ENCODE assay signal across 16 mouse cellular contexts in genomic region chr16:34066376-34066775, GRCm38 (mm10).
A peak's percentile ranks its signal among the peaks of the same experiment; 100 is the strongest.
DNase-seq lines count a peak whose midpoint lies in the region; ATAC-seq lines count a peak whose summit lies in the region.
"Had no signal": no experiment of that assay in that cellular context is flagged by ENCODE, and none has a peak within 500 bp of the region (broad histone marks: within the 10 kb centered on the region; RNA-seq: fewer than 3 reads in every experiment).

No protein-coding gene starts in this region.

- H3K4me2 ChIP-seq in heart, embryonic 11.5 days, result no peak overlapping the region
- no peak overlapping the region for H3K4me2 ChIP-seq in heart, embryonic 15.5 days
- H3K4me2 ChIP-seq: embryonic facial prominence, embryonic 13.5 days; forebrain, embryonic 12.5 days; hindbrain, embryonic 15.5 days had no signal

- H3K9ac ChIP-seq in heart, embryonic 11.5 days (ENCODE audit: low read depth, low read length), result no peak overlapping the region; the same call in 1 of the 2 replicates
- no peak overlapping the region for H3K9ac ChIP-seq in heart, embryonic 15.5 days
- H3K9ac ChIP-seq: embryonic facial prominence, embryonic 13.5 days; forebrain, embryonic 12.5 days; hindbrain, embryonic 15.5 days had no signal

- no peak for DNase-seq in heart, postnatal 14 days
- DNase-seq in heart, postnatal 25 days (ENCODE audit: low spot score), result no peak
- DNase-seq: adrenal gland, adult 2 months; adrenal gland, postnatal 25 days; cerebellum, adult 18-20 months; cerebellum, adult 9-11 months; cerebellum, postnatal 36 days had no signal

- H3K27me3 ChIP-seq in heart, embryonic 11.5 days (ENCODE audit: control insufficient read depth, insufficient read depth, low read length), result no peaks in the 10 kb centered on the region
- H3K27me3 ChIP-seq in heart, embryonic 15.5 days, result no peaks in the 10 kb centered on the region
- no peaks in the 10 kb centered on the region for H3K27me3 ChIP-seq in megakaryocyte, embryonic 14.5 days (replicated peaks)
- H3K27me3 ChIP-seq: embryonic facial prominence, embryonic 13.5 days; forebrain, embryonic 12.5 days; hindbrain, embryonic 15.5 days had no signal

- 46% methylated on average over 4 of the region's 4 CpGs for WGBS in heart, embryonic 11.5 days (ENCODE audit: insufficient replicate concordance)
- 41% methylated on average over 4 of the region's 4 CpGs for WGBS in heart, embryonic 15.5 days

- ATAC-seq in heart, embryonic 11.5 days (replicated peaks; ENCODE audit: insufficient number of reproducible peaks, low FRiP score, low TSS enrichment), result no peak
- ATAC-seq in heart, embryonic 15.5 days (replicated peaks; ENCODE audit: insufficient number of reproducible peaks, insufficient read depth, low FRiP score, low read depth), result peak; percentile 37; the same call in 1 of the 2 replicates
- ATAC-seq in megakaryocyte, adult 5-6 weeks (ENCODE audit: poor library complexity, severe bottlenecking), result no peak
- ATAC-seq: forebrain, embryonic 16.5 days; intestine, embryonic 16.5 days had no signal

- no peaks in the 10 kb centered on the region for H3K36me3 ChIP-seq in heart, embryonic 11.5 days (ENCODE audit: control insufficient read depth, insufficient read depth, low read length)
- peaks cover 5% of the 10 kb centered on the region; the same call in 1 of the 2 replicates for H3K36me3 ChIP-seq in heart, embryonic 15.5 days
- peaks cover 85% of the 10 kb centered on the region for H3K36me3 ChIP-seq in megakaryocyte, embryonic 14.5 days (replicated peaks; ENCODE audit: low read length)
- H3K36me3 ChIP-seq: forebrain, embryonic 12.5 days; hindbrain, embryonic 15.5 days had no signal

- H3K9me3 ChIP-seq in heart, embryonic 11.5 days (replicated peaks; ENCODE audit: control insufficient read depth, low read length), result no peaks in the 10 kb centered on the region
- no peaks in the 10 kb centered on the region for H3K9me3 ChIP-seq in heart, embryonic 15.5 days (replicated peaks)
- no peaks in the 10 kb centered on the region for H3K9me3 ChIP-seq in megakaryocyte, embryonic 14.5 days
- H3K9me3 ChIP-seq: embryonic facial prominence, embryonic 13.5 days; forebrain, embryonic 12.5 days; hindbrain, embryonic 15.5 days had no signal

- peak overlapping the region; percentile 76 for H3K27ac ChIP-seq in heart, embryonic 11.5 days (ENCODE audit: low read depth, low read length)
- H3K27ac ChIP-seq in heart, embryonic 15.5 days, result peak overlapping the region; percentile 90
- H3K27ac ChIP-seq: embryonic facial prominence, embryonic 13.5 days; forebrain, embryonic 12.5 days; hindbrain, embryonic 15.5 days had no signal

- H3K4me1 ChIP-seq in heart, embryonic 11.5 days (ENCODE audit: control insufficient read depth, insufficient read depth, low read length), result peaks cover 26% of the 10 kb centered on the region
- H3K4me1 ChIP-seq in heart, embryonic 15.5 days (replicated peaks), result peaks cover 28% of the 10 kb centered on the region
- peaks cover 98% of the 10 kb centered on the region for H3K4me1 ChIP-seq in megakaryocyte, embryonic 14.5 days
- H3K4me1 ChIP-seq: forebrain, embryonic 12.5 days had no signal

- intact Hi-C loops in heart, postnatal 14 days (cut with DNase I), result no loop called here
- intact Hi-C loops in heart, postnatal 25 days (cut with DNase I), result no loop called here

- H3K4me3 ChIP-seq in heart, embryonic 11.5 days (ENCODE audit: low read depth, low read length), result no peak overlapping the region
- no peak overlapping the region for H3K4me3 ChIP-seq in heart, embryonic 15.5 days
- peak overlapping the region; percentile 82 for H3K4me3 ChIP-seq in megakaryocyte, embryonic 14.5 days (replicated peaks)
- H3K4me3 ChIP-seq: embryonic facial prominence, embryonic 13.5 days; forebrain, embryonic 12.5 days; hindbrain, embryonic 15.5 days had no signal
